Mouse (Mus musculus) spleen, adult 2 months (tissue): ENCODE data around the gene Gm14226.

ENCODE experiments used
- CTCF ChIP-seq: fragments of 200-500 bp; IDR thresholded peaks from 2 replicates; pipeline ENCODE4 v1.5.1; 2011; ENCODE audit warnings: mild to moderate bottlenecking, inconsistent platforms; ENCODE audit not compliant: insufficient read depth, insufficient read length, insufficient replicate concordance; ENCODE audit errors: extremely low read depth
- POLR2A ChIP-seq: fragments of 200-500 bp; IDR thresholded peaks from 2 replicates; pipeline ENCODE4 v1.6.1; 2011; ENCODE audit warnings: low read depth, low read length, inconsistent platforms

DNA sequence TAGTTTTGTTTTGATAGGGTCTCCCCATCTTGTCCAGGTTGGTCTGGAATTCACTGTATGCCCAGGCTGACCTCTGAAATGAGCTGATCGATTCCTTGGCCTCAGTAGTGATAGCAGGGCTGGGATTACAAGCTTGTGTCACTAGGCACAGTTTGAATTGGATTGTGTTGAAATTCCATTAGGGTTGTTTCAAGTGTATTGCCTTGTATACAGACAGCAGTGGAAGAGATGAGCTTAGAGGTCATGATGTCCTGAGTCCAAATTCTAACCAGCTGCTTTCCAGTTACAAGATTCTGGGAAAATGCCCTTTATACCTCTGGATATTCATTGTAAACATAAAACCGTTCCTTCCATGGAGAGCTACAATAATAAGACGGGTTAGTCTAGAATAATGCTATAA is 55.3 kb downstream of the Gm14226 start:
- TF ChIP-seq POLR2A (no peak), CTCF (no peak)
